Mouse (Mus musculus) lung, adult 2 months (tissue): Measurements from ENCODE around the gene Rims1.

Source experiments
- CTCF ChIP-seq: fragments of 200-500 bp; IDR thresholded peaks from 2 replicates; pipeline ENCODE4 v1.5.1; 2011; ENCODE audit warnings: mild to moderate bottlenecking, low read length, control low read depth; ENCODE audit not compliant: insufficient read depth
- POLR2A ChIP-seq: fragments of 200-500 bp; IDR thresholded peaks from 2 replicates; pipeline ENCODE4 v1.6.1; 2011; ENCODE audit warnings: low read depth, mild to moderate bottlenecking, control low read depth, low read length, borderline replicate concordance; ENCODE audit errors: extremely low read depth

DNA sequence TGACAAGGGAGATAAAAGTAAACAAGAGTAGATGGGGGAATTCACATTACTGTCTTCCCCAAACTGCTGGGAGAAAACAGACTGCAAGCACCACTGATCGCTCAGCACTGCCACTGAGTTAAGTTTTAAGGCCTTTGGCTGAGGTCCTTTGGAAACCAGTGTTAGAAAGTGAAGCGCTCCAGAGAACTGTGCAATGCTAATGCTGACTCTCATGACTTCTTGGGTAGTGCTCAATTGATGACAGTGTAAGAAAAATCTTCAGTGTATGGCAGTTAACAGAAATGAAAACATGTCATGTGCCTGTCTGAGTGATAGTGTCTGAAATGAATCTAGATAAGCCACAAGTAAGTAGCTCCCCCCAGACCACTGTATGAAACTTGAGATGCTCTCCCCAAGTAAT, 111.3 kb downstream of the Rims1 start:
- no peak for TF ChIP-seq CTCF
- no peak for TF ChIP-seq POLR2A
